In the genomic region with DNA sequence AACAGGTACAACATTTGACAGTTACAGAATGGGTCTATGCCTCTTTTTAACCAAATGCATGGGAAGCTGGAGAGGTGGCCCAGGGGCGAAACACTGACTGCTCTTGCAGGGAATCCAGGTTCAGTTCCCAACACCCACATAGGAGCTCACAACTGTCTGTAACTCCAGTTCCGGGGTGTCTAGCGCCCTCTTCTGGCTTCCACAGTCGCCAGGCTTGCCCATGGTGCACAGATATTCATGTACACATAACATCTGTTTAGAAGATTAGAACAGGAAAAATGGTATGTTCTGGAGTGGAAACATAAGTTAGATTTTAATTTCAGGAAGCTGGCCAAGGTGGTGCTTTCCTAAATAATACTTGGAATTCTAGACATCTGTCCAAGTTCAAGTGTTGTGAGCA, we compare ENCODE assay signal across 16 mouse cellular contexts. TPM values are rescaled to one million over a fixed set of nuclear protein-coding genes. Genes with fewer than 3 reads are reported as not detected.
DNase-seq lines count a peak whose midpoint lies in the region; ATAC-seq and TF ChIP-seq lines count a peak whose summit lies in the region.
"Had no signal": no experiment of that assay in that cellular context is flagged by ENCODE, and none has a peak within 500 bp of the region (broad histone marks: within the 10 kb centered on the region; RNA-seq: fewer than 3 reads in every experiment).

No protein-coding gene starts in this region.

- TF ChIP-seq RAD21 in MEL (IDR thresholded peaks at IDR 0.05; ENCODE audit: low read depth, low read length) = peak; percentile 48

- H3K4me2 ChIP-seq in intestine, embryonic 14.5 days (ENCODE audit: low read length) = no peak overlapping the region
- no peak overlapping the region for H3K4me2 ChIP-seq in intestine, embryonic 15.5 days (replicated peaks)
- H3K4me2 ChIP-seq in lung, embryonic 14.5 days = no peak overlapping the region
- H3K4me2 ChIP-seq: neural tube, embryonic 13.5 days had no signal

- peak; percentile 29 for TF ChIP-seq CTCF in lung, embryonic 14.5 days (IDR thresholded peaks at IDR 0.05; ENCODE audit: low read depth)
- no peak for TF ChIP-seq CTCF in lung, adult 2 months (IDR thresholded peaks at IDR 0.05; ENCODE audit: insufficient read depth, low read length)
- TF ChIP-seq CTCF in MEL (IDR thresholded peaks at IDR 0.05 in 2 of 3, conservative IDR thresholded peaks at IDR 0.05 in 1 of 3; ENCODE audit: control insufficient read depth in 1 of 3, insufficient read depth in 1 of 3, low read depth in 2 of 3, low read length in 3 of 3, poor library complexity in 1 of 3, severe bottlenecking in 1 of 3) = peak; percentile 38 to 62 (median 48)
- no peak for TF ChIP-seq CTCF in embryonic fibroblast, embryonic 13.5 days (IDR thresholded peaks at IDR 0.05; ENCODE audit: borderline replicate concordance, insufficient read depth, low read length)

- TF ChIP-seq EP300 in MEL (IDR thresholded peaks at IDR 0.05; ENCODE audit: low read depth in 1 of 2, low read length in 2 of 2) = no peak

- no peaks in the 10 kb centered on the region for H3K9me3 ChIP-seq in intestine, embryonic 14.5 days (ENCODE audit: control insufficient read depth, low read length)
- no peaks in the 10 kb centered on the region for H3K9me3 ChIP-seq in intestine, embryonic 15.5 days
- no peaks in the 10 kb centered on the region for H3K9me3 ChIP-seq in lung, embryonic 14.5 days (ENCODE audit: low read depth, low read length)
- H3K9me3 ChIP-seq in MEL (replicated peaks; ENCODE audit: insufficient read depth, low read length) = no peaks in the 10 kb centered on the region
- H3K9me3 ChIP-seq: megakaryocyte, embryonic 14.5 days; neural tube, embryonic 13.5 days had no signal

- no peak for ATAC-seq in intestine, embryonic 14.5 days (replicated peaks; ENCODE audit: low FRiP score, low TSS enrichment, low read depth)
- no peak for ATAC-seq in intestine, embryonic 15.5 days
- no peak; the same call in 1 of the 2 replicates for ATAC-seq in lung, embryonic 14.5 days (ENCODE audit: insufficient read depth)
- ATAC-seq: forebrain, embryonic 16.5 days had no signal

- no peaks in the 10 kb centered on the region for H3K4me1 ChIP-seq in intestine, embryonic 14.5 days (replicated peaks; ENCODE audit: control insufficient read depth, insufficient read depth, low read length)
- peaks cover 3% of the 10 kb centered on the region; the same call in 1 of the 2 replicates for H3K4me1 ChIP-seq in intestine, embryonic 15.5 days (replicated peaks)
- H3K4me1 ChIP-seq in lung, embryonic 14.5 days (ENCODE audit: insufficient read depth) = peaks cover 21% of the 10 kb centered on the region
- peaks cover 4% of the 10 kb centered on the region for H3K4me1 ChIP-seq in lung, adult 2 months (ENCODE audit: control insufficient read depth, insufficient read depth, low read length)
- H3K4me1 ChIP-seq in MEL (ENCODE audit: control insufficient read depth in 1 of 2, insufficient read depth in 2 of 2, low read length in 2 of 2) = peaks cover 9 to 17% of the 10 kb centered on the region in 2 experiments
- peaks cover 13% of the 10 kb centered on the region for H3K4me1 ChIP-seq in embryonic fibroblast, embryonic 13.5 days (ENCODE audit: control insufficient read depth, insufficient read depth, low read length)

- H3K36me3 ChIP-seq in intestine, embryonic 14.5 days (ENCODE audit: control insufficient read depth, insufficient read depth, low read length) = no peaks in the 10 kb centered on the region
- no peaks in the 10 kb centered on the region for H3K36me3 ChIP-seq in intestine, embryonic 15.5 days
- H3K36me3 ChIP-seq in lung, embryonic 14.5 days (ENCODE audit: insufficient read depth) = 0 out of 2 replicates have a peak, but pooled peaks cover 3% of the 10 kb centered on the region
- H3K36me3 ChIP-seq in MEL (ENCODE audit: control insufficient read depth in 1 of 2, insufficient read depth in 2 of 2, low read length in 2 of 2) = peaks cover 0 to 15% of the 10 kb centered on the region in 2 experiments; a peak in 2 of 4 replicates
- H3K36me3 ChIP-seq: neural tube, embryonic 13.5 days had no signal

- no peak overlapping the region for H3K9ac ChIP-seq in intestine, embryonic 14.5 days (ENCODE audit: low read length)
- no peak overlapping the region for H3K9ac ChIP-seq in intestine, embryonic 15.5 days
- no peak overlapping the region for H3K9ac ChIP-seq in lung, embryonic 14.5 days
- no peak overlapping the region for H3K9ac ChIP-seq in MEL (ENCODE audit: control insufficient read depth, low read depth, low read length, poor library complexity, severe bottlenecking)
- H3K9ac ChIP-seq: neural tube, embryonic 13.5 days had no signal

- no peak overlapping the region for H3K4me3 ChIP-seq in intestine, embryonic 14.5 days (ENCODE audit: low read depth, low read length)
- H3K4me3 ChIP-seq in intestine, embryonic 15.5 days (replicated peaks) = no peak overlapping the region
- no peak overlapping the region for H3K4me3 ChIP-seq in lung, embryonic 14.5 days (ENCODE audit: low read depth, low read length)
- H3K4me3 ChIP-seq in lung, adult 2 months (replicated peaks; ENCODE audit: extremely low read depth, low read depth, low read length) = no peak overlapping the region
- H3K4me3 ChIP-seq in MEL (ENCODE audit: control insufficient read depth in 1 of 2, insufficient read depth in 1 of 2, low read depth in 2 of 2, low read length in 2 of 2) = no peak overlapping the region
- no peak overlapping the region for H3K4me3 ChIP-seq in embryonic fibroblast, embryonic 13.5 days (ENCODE audit: insufficient read depth, low read length)
- H3K4me3 ChIP-seq: megakaryocyte, embryonic 14.5 days; neural tube, embryonic 13.5 days had no signal

- no peaks in the 10 kb centered on the region for H3K27me3 ChIP-seq in intestine, embryonic 14.5 days (replicated peaks; ENCODE audit: control insufficient read depth, insufficient read depth, low read length)
- H3K27me3 ChIP-seq in intestine, embryonic 15.5 days (replicated peaks) = no peaks in the 10 kb centered on the region
- H3K27me3 ChIP-seq in lung, embryonic 14.5 days (ENCODE audit: insufficient read depth, low read length) = no peaks in the 10 kb centered on the region
- H3K27me3 ChIP-seq in MEL (ENCODE audit: control insufficient read depth in 1 of 2, insufficient read depth in 2 of 2, low read length in 2 of 2) = no peaks in the 10 kb centered on the region
- H3K27me3 ChIP-seq: megakaryocyte, embryonic 14.5 days; neural tube, embryonic 13.5 days had no signal

- H3K79me2 ChIP-seq in MEL (ENCODE audit: control insufficient read depth, insufficient read depth, low read length, poor library complexity) = no peaks in the 10 kb centered on the region

- TF ChIP-seq POLR2A in lung, adult 2 months (IDR thresholded peaks at IDR 0.05; ENCODE audit: borderline replicate concordance, extremely low read depth, low read depth, low read length) = no peak
- no peak for TF ChIP-seq POLR2A in MEL (IDR thresholded peaks at IDR 0.05; ENCODE audit: control insufficient read depth in 1 of 2, insufficient read depth in 1 of 2, low read depth in 1 of 2, low read length in 2 of 2, poor library complexity in 1 of 2)
- no peak for TF ChIP-seq POLR2A in embryonic fibroblast, embryonic 13.5 days (IDR thresholded peaks at IDR 0.05; ENCODE audit: low read depth, low read length)

- WGBS in intestine, embryonic 14.5 days = 68% methylated on average over 4 of the region's 4 CpGs
- 80% methylated on average over 4 of the region's 4 CpGs for WGBS in intestine, embryonic 15.5 days
- 69% methylated on average over 4 of the region's 4 CpGs for WGBS in lung, embryonic 14.5 days
- WGBS in lung, adult 2 months = 78% methylated on average over 4 of the region's 4 CpGs

- no peak overlapping the region for H3K27ac ChIP-seq in intestine, embryonic 14.5 days (ENCODE audit: low read depth)
- H3K27ac ChIP-seq in intestine, embryonic 15.5 days = no peak overlapping the region
- no peak overlapping the region for H3K27ac ChIP-seq in lung, embryonic 14.5 days (ENCODE audit: low read depth)
- no peak overlapping the region for H3K27ac ChIP-seq in MEL (ENCODE audit: control insufficient read depth, low read depth, low read length)
- H3K27ac ChIP-seq in embryonic fibroblast, embryonic 13.5 days (ENCODE audit: insufficient read depth, low read length) = peak overlapping the region; percentile 43; the same call in 1 of the 2 replicates
- H3K27ac ChIP-seq: neural tube, embryonic 13.5 days had no signal

- peak; percentile 50 for DNase-seq in intestine, embryonic 14.5 days (ENCODE audit: low spot score)
- DNase-seq in lung, embryonic 14.5 days = peak; percentile 35
- no peak for DNase-seq in lung, adult 2 months
- DNase-seq in MEL (ENCODE audit: low read depth, low spot score) = peak; percentile 40
- DNase-seq in adrenal gland, adult 8-10 months = no peak
- DNase-seq: adrenal gland, postnatal 10 days; cerebellum, adult 9-10 months; heart, postnatal 36 days; kidney, postnatal 25 days; left cerebral cortex, postnatal 4 days; thymus, adult 2 months had no signal

TF ChIP-seq in MEL, 35 proteins besides CTCF, POLR2A, EP300 and RAD21 (continues in another document):
- TF ChIP-seq POLR2AphosphoS2 (IDR thresholded peaks at IDR 0.05; ENCODE audit: low read length) = no peak
- peak; percentile 25; the same call in 1 of the 2 replicates for TF ChIP-seq ZC3H11A (IDR thresholded peaks at IDR 0.05; ENCODE audit: low read depth, low read length)

RNA-seq across cellular contexts. Expression of gene Inip, which starts 41.4 kb away (rescaled TPM):
- polyA plus RNA-seq in intestine, embryonic 14.5 days (2014; fragmentation: Nextera tagmentation; extraction: Ambion mirVana) = 55.1 and 56.1 TPM in 2 replicates
- 40.4 and 40.5 TPM in 2 replicates for polyA plus RNA-seq in intestine, embryonic 15.5 days (2015; fragmentation: Nextera tagmentation; extraction: Ambion mirVana)
- 60.7 and 64.7 TPM in 2 replicates for polyA plus RNA-seq in lung, embryonic 14.5 days (2014; fragmentation: Nextera tagmentation; extraction: Ambion mirVana)
- 6.8 and 8.9 TPM in 2 replicates for polyA plus RNA-seq in lung, adult 2 months (2012; rRNA removed)
- total RNA-seq in MEL (2012; rRNA removed) = 40.8 and 50.3 TPM in 2 replicates
- 10 to 100 TPM in 1 of 2 experiments, not detected in 1; 42.4 TPM for polyA plus RNA-seq in MEL (2012; ENCODE audit: insufficient read depth in 1 of 2, insufficient read length in 2 of 2, low read depth in 1 of 2, low replicate concordance in 2 of 2, missing spikeins in 1 of 2)
- 17.9 and 19.8 TPM in 2 replicates for polyA plus RNA-seq in embryonic fibroblast, embryonic 13.5 days (2011; ENCODE audit: insufficient read length, low read depth, missing spikeins)
- 10 to 100 TPM; 17.8 to 24.3 (median 19.9) TPM for total RNA-seq in adrenal gland, adult 8-10 months (2022)

RNA-seq across cellular contexts. Expression of gene Snx30, which starts 45.6 kb away (rescaled TPM):
- polyA plus RNA-seq in intestine, embryonic 14.5 days (2014; fragmentation: Nextera tagmentation; extraction: Ambion mirVana) = 6.0 and 6.8 TPM in 2 replicates
- polyA plus RNA-seq in intestine, embryonic 15.5 days (2015; fragmentation: Nextera tagmentation; extraction: Ambion mirVana) = 4.9 and 6.6 TPM in 2 replicates
- polyA plus RNA-seq in lung, embryonic 14.5 days (2014; fragmentation: Nextera tagmentation; extraction: Ambion mirVana) = 9.8 and 10.6 TPM in 2 replicates
- polyA plus RNA-seq in lung, adult 2 months (2012; rRNA removed) = 5.1 and 7.0 TPM in 2 replicates
- total RNA-seq in MEL (2012; rRNA removed) = 4.1 and 4.2 TPM in 2 replicates
- polyA plus RNA-seq in MEL (2012; ENCODE audit: insufficient read depth in 1 of 2, insufficient read length in 2 of 2, low read depth in 1 of 2, low replicate concordance in 2 of 2, missing spikeins in 1 of 2) = 1 to 10 TPM in 1 of 2 experiments, not detected in 1; 8.6 TPM
- polyA plus RNA-seq in embryonic fibroblast, embryonic 13.5 days (2011; ENCODE audit: insufficient read length, low read depth, missing spikeins) = 14.7 and 20.2 TPM in 2 replicates
- total RNA-seq in adrenal gland, adult 8-10 months (2022) = 10 to 100 TPM in 1 of 4 experiments, 1 to 10 TPM in 3; 6.6 to 10.2 (median 8.9) TPM

Comparison
In these comparisons a context has a peak if more than half of its experiments do, and no peak if none do; other contexts are left out.
1. DNase-seq: peak in intestine, embryonic 14.5 days (single experiment), lung, embryonic 14.5 days (single experiment) and MEL (single experiment); none in lung, adult 2 months (single experiment) and adrenal gland, adult 8-10 months (single experiment).
2. CTCF ChIP-seq: peak in lung, embryonic 14.5 days (single experiment) and MEL (3 of 3); none in lung, adult 2 months (single experiment) and embryonic fibroblast, embryonic 13.5 days (single experiment).